Mouse (Mus musculus) lung, adult 2 months (tissue): ENCODE measurements around the gene Map3k4.

Source experiments
- CTCF ChIP-seq: fragments of 200-500 bp; IDR thresholded peaks from 2 replicates; pipeline ENCODE4 v1.5.1; 2011; ENCODE audit warnings: mild to moderate bottlenecking, low read length, control low read depth; ENCODE audit not compliant: insufficient read depth
- POLR2A ChIP-seq: fragments of 200-500 bp; IDR thresholded peaks from 2 replicates; pipeline ENCODE4 v1.6.1; 2011; ENCODE audit warnings: low read depth, mild to moderate bottlenecking, control low read depth, low read length, borderline replicate concordance; ENCODE audit errors: extremely low read depth

- no peak for TF ChIP-seq CTCF
- no peak for TF ChIP-seq POLR2A
These were observed 9.4 kb upstream of the Map3k4 start for GRCm38 (mm10) chr17:12327847-12328518.
